Mouse (Mus musculus) MEL (cell line): Measurements from ENCODE around the gene Bcat2.

ENCODE experiments used
- CHD2 ChIP-seq: IDR thresholded peaks from 2 replicates; pipeline ENCODE4 v1.6.1; 2011; ENCODE audit warnings: low read length, improper control_type of control experiment
- CTCF ChIP-seq, 3 experiments: IDR thresholded peaks in 2 of 3; conservative IDR thresholded peaks in 1 of 3; 2 replicates each; pipeline ENCODE4 v1.5.1; 2011 to 2012; ENCODE audit warnings: low read length in 3 of 3, low read depth in 2 of 3, mild to moderate bottlenecking in 2 of 3, improper control_type of control experiment in 1 of 3, inconsistent platforms in 1 of 3, mixed read lengths in 1 of 3, moderate library complexity in 1 of 3; ENCODE audit not compliant: control insufficient read depth in 1 of 3, insufficient read depth in 1 of 3, poor library complexity in 1 of 3, severe bottlenecking in 1 of 3
- EP300 ChIP-seq, 2 experiments: IDR thresholded peaks; 2 replicates each; pipeline ENCODE4 v1.6.1; 2011; ENCODE audit warnings: improper control_type of control experiment in 2 of 2, low read length in 2 of 2, low read depth in 1 of 2, mild to moderate bottlenecking in 1 of 2
- ETS1 ChIP-seq: IDR thresholded peaks from 2 replicates; pipeline ENCODE4 v1.6.1; 2012; ENCODE audit warnings: low read depth, mild to moderate bottlenecking, inconsistent platforms, low read length, improper control_type of control experiment, moderate library complexity
- GATA1 ChIP-seq: IDR thresholded peaks from 2 replicates; pipeline ENCODE4 v1.6.1; 2011; ENCODE audit warnings: low read depth, low read length, improper control_type of control experiment
- MAX ChIP-seq: IDR thresholded peaks from 2 replicates; pipeline ENCODE4 v1.6.1; 2011; ENCODE audit warnings: low read length, improper control_type of control experiment
- NELFE ChIP-seq: IDR thresholded peaks from 2 replicates; pipeline ENCODE4 v1.6.1; 2011; ENCODE audit warnings: low read depth, low read length, improper control_type of control experiment
- RCOR1 ChIP-seq: IDR thresholded peaks from 2 replicates; pipeline ENCODE4 v1.6.1; 2012; ENCODE audit warnings: low read depth, mild to moderate bottlenecking, inconsistent platforms, low read length, improper control_type of control experiment
- TAL1 ChIP-seq: IDR thresholded peaks from 2 replicates; pipeline ENCODE4 v1.6.1; 2012; ENCODE audit warnings: mild to moderate bottlenecking, inconsistent platforms, low read length, moderate library complexity, mixed read lengths
- UBTF ChIP-seq: IDR thresholded peaks from 2 replicates; pipeline ENCODE4 v1.6.1; 2012; ENCODE audit warnings: low read depth, mild to moderate bottlenecking, inconsistent platforms, low read length, improper control_type of control experiment, moderate library complexity, borderline replicate concordance; ENCODE audit not compliant: insufficient read depth
- USF1 ChIP-seq: IDR thresholded peaks from 2 replicates; pipeline ENCODE4 v1.6.1; 2014; ENCODE audit warnings: low read depth, mild to moderate bottlenecking, inconsistent platforms, low read length, improper control_type of control experiment, moderate library complexity

- TF ChIP-seq USF1 (no peak), GATA1 (no peak), EP300 (IDR thresholded peaks at IDR 0.05; ENCODE audit: low read depth in 1 of 2, low read length in 2 of 2) (no peak), UBTF (no peak), CHD2 (no peak), CTCF (IDR thresholded peaks at IDR 0.05 in 2 of 3, conservative IDR thresholded peaks at IDR 0.05 in 1 of 3; ENCODE audit: control insufficient read depth in 1 of 3, insufficient read depth in 1 of 3, low read depth in 2 of 3, low read length in 3 of 3, poor library complexity in 1 of 3, severe bottlenecking in 1 of 3) (no peak), ETS1 (no peak), RCOR1 (no peak), TAL1 (no peak), MAX (no peak), NELFE (no peak)
Measured at GRCm38 (mm10) chr7:45626571-45627076, 56.7 kb downstream of the Bcat2 start.
